Mouse (Mus musculus) C3H10T1/2 (cell line): ENCODE measurements around the gene Dtd2. TPM values are rescaled to one million over a fixed set of nuclear protein-coding genes. Genes with fewer than 3 reads are reported as not detected.

Source experiments
- polyA plus RNA-seq, 2 experiments: library from polyadenylated mRNA; unstranded; fragments of >200 nt; fragmentation: generic; extraction: Trizol; gene quantifications; one replicate each; pipeline ENCODE4 v1.2.1; 2012; ENCODE audit warnings: missing spikeins in 2 of 2

Dtd2 gene
- 10 to 100 TPM in 1 of 2 experiments, 1 to 10 TPM in 1; 6.2 to 37.4 TPM for polyA plus RNA-seq

GRCm38 (mm10) chr12:52005877-52006632, at the start of gene Dtd2:
TSS of gene Dtd2 (minus strand) at chr12:52006501.

GRCm38 (mm10) chr12:52027963-52028362, 21.7 kb upstream of the Dtd2 start, which contains the start of gene Gpr33:
TSS of gene Gpr33 (minus strand) at chr12:52028063.

GRCm38 (mm10) chr12:51971070-51971664, 35.1 kb downstream of the Dtd2 start, which contains the start of gene Heatr5a:
TSS of gene Heatr5a (minus strand) at chr12:51971321.

Other genes starting within 250 kb of the Dtd2 start
- gene Hectd1, start 177.0 kb downstream of the Dtd2 start, polyA plus RNA-seq = 1 to 10 TPM in 1 of 2 experiments, under 1 TPM in 1; 0.56 to 8.5 TPM
- 1 to 10 TPM; 1.1 to 9.5 TPM for gene Heatr5a, start 35.2 kb downstream of the Dtd2 start, polyA plus RNA-seq
- gene Gpr33, start 21.6 kb upstream of the Dtd2 start, polyA plus RNA-seq = not detected
- 1 to 10 TPM; 3.5 to 6.0 TPM for gene Nubpl, start 91.2 kb upstream of the Dtd2 start, polyA plus RNA-seq